Mouse (Mus musculus): ENCODE results near the gene Orc5.
"Not testable (repeated sequence)": the region's sequence is repeated elsewhere in the genome, so short reads cannot be mapped to it uniquely, and the experiment has no call there.

DNA sequence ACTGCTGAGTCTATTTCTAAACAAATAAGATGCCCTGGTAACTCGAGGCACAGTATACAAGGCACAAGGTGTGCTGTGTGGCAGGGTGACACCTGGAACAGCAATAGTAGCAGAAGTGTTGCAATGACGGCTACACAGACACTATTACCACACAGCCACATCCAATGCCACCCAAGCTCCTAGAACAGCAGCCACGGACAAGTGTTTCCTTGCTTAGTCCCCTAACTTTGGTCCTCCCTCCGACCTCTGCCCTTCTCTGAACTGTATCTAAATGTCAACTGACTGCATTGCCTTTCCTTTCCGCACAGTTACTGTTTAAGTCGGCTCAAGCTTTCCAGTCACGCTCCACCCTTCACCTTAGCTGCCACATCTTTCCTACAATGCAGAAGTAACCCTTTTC lies 36.0 kb downstream of the Orc5 start:
- TF ChIP-seq CTCF (IDR thresholded peaks at IDR 0.05; ENCODE audit: control insufficient read depth, insufficient read depth, insufficient read length); MYOG (IDR thresholded peaks at IDR 0.05; ENCODE audit: control insufficient read depth, extremely low read depth, insufficient read length): not testable (repeated sequence)

All from C2C12 (cell line).